Comparison of ENCODE assay signal across 1 mouse cellular context in genomic region chr1:93803556-93804507, GRCm38 (mm10).
TF ChIP-seq lines count a peak whose summit lies in the region.

Gene Ing5, plus strand, starts transcription at chr1:93803965.

TF ChIP-seq in CH12.LX, 34 proteins besides CTCF, POLR2A, EP300 and RAD21 (continued from another document):
- 0 out of 2 replicates have a peak, but pooled peaks have one; percentile 25 for TF ChIP-seq UBTF (IDR thresholded peaks at IDR 0.05; ENCODE audit: low read depth, low read length)
- peak; percentile 64; the same call in 1 of the 2 replicates for TF ChIP-seq TBP (conservative IDR thresholded peaks at IDR 0.05; ENCODE audit: low read depth, low read length)
- no peak for TF ChIP-seq ZKSCAN1 (IDR thresholded peaks at IDR 0.05; ENCODE audit: borderline replicate concordance, low read depth, low read length)
- peak; percentile 89 for TF ChIP-seq BHLHE40 (IDR thresholded peaks at IDR 0.05; ENCODE audit: low read depth, low read length)
- peak; percentile 72 for TF ChIP-seq NELFE (IDR thresholded peaks at IDR 0.05; ENCODE audit: low read depth, low read length)
- TF ChIP-seq NRF1 (IDR thresholded peaks at IDR 0.05; ENCODE audit: low read depth, low read length) = peak; percentile 75
- no peak for TF ChIP-seq JUN (IDR thresholded peaks at IDR 0.05; ENCODE audit: insufficient read depth, low read depth, low read length)
TF ChIP-seq in CH12.LX: peak in this region for 20.
